15 mouse cellular contexts compared by ENCODE assay signal in the genomic region with DNA sequence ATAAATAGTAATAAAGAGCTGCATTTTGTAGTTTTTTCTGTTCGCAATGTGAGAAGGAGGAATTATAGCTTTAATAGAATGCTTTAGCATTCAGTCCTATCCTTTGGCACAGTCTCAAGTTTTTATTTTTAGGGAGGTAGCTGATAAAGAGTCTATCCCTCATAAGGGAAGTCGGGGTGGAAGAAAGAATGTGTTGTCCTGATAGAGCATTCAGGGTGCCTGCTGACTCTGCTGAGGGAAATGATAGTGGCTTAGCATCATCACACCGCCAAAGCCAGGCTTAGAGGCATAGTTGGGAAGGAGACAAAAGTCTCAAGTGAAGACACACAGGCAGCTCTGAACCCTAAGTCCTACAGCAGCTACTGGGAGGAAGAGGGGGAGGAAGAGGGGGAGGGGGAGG.
DNase-seq lines count a peak whose midpoint lies in the region; ATAC-seq and TF ChIP-seq lines count a peak whose summit lies in the region.
"Had no signal": no experiment of that assay in that cellular context is flagged by ENCODE, and none has a peak within 500 bp of the region (broad histone marks: within the 10 kb centered on the region; RNA-seq: fewer than 3 reads in every experiment).

No protein-coding gene starts in this region.

- TF ChIP-seq POLR2A in lung, adult 2 months (IDR thresholded peaks at IDR 0.05; ENCODE audit: borderline replicate concordance, extremely low read depth, low read depth, low read length), result no peak

- TF ChIP-seq CTCF in lung, embryonic 14.5 days (IDR thresholded peaks at IDR 0.05; ENCODE audit: low read depth), result no peak
- no peak for TF ChIP-seq CTCF in lung, adult 2 months (IDR thresholded peaks at IDR 0.05; ENCODE audit: insufficient read depth, low read length)

- H3K9ac ChIP-seq in lung, embryonic 14.5 days, result no peak overlapping the region
- H3K9ac ChIP-seq in heart, embryonic 12.5 days, result no peak overlapping the region
- H3K9ac ChIP-seq in liver, embryonic 12.5 days, result no peak overlapping the region
- H3K9ac ChIP-seq in kidney, embryonic 15.5 days, result no peak overlapping the region
- H3K9ac ChIP-seq in midbrain, embryonic 11.5 days (ENCODE audit: low read length), result no peak overlapping the region
- H3K9ac ChIP-seq: neural tube, embryonic 15.5 days had no signal

- 60% methylated on average over 3 of the region's 3 CpGs for WGBS in lung, embryonic 14.5 days
- 69% methylated on average over 3 of the region's 3 CpGs for WGBS in lung, adult 2 months
- WGBS in heart, embryonic 12.5 days, result 28% methylated on average over 3 of the region's 3 CpGs
- 31% methylated on average over 3 of the region's 3 CpGs for WGBS in liver, embryonic 12.5 days (ENCODE audit: insufficient replicate concordance)
- 74% methylated on average over 3 of the region's 3 CpGs for WGBS in kidney, embryonic 15.5 days
- 86% methylated on average over 3 of the region's 3 CpGs for WGBS in midbrain, embryonic 11.5 days

- H3K4me2 ChIP-seq in lung, embryonic 14.5 days, result no peak overlapping the region
- H3K4me2 ChIP-seq in heart, embryonic 12.5 days, result peak overlapping the region; percentile 49
- H3K4me2 ChIP-seq in liver, embryonic 12.5 days, result peak overlapping the region; percentile 27
- no peak overlapping the region for H3K4me2 ChIP-seq in kidney, embryonic 15.5 days
- no peak overlapping the region for H3K4me2 ChIP-seq in midbrain, embryonic 11.5 days
- H3K4me2 ChIP-seq: neural tube, embryonic 15.5 days had no signal

- DNase-seq in lung, embryonic 14.5 days, result peak; percentile 34
- DNase-seq in lung, adult 2 months, result no peak
- DNase-seq in right cerebral cortex, postnatal 4 days, result no peak
- DNase-seq in midbrain, embryonic 11.5 days (ENCODE audit: low spot score, missing footprints), result no peak
- DNase-seq: B cell, adult 2 months; cerebellum, adult 9-10 months; kidney, adult 9 months; thymus, postnatal 25 days had no signal

- H3K9me3 ChIP-seq in lung, embryonic 14.5 days (ENCODE audit: low read depth, low read length), result no peaks in the 10 kb centered on the region
- 0 out of 2 replicates have a peak, but pooled peaks cover under 1% of the 10 kb centered on the region for H3K9me3 ChIP-seq in heart, embryonic 12.5 days (replicated peaks)
- no peaks in the 10 kb centered on the region for H3K9me3 ChIP-seq in liver, embryonic 12.5 days (replicated peaks)
- no peaks in the 10 kb centered on the region for H3K9me3 ChIP-seq in kidney, embryonic 15.5 days (replicated peaks)
- H3K9me3 ChIP-seq in midbrain, embryonic 11.5 days (ENCODE audit: control insufficient read depth, low read length), result no peaks in the 10 kb centered on the region
- H3K9me3 ChIP-seq: neural tube, embryonic 15.5 days had no signal

- ATAC-seq in lung, embryonic 14.5 days (ENCODE audit: insufficient read depth), result no peak
- ATAC-seq in heart, embryonic 12.5 days (ENCODE audit: insufficient number of reproducible peaks, low FRiP score), result no peak; the same call in 1 of the 2 replicates
- peak; percentile 75 for ATAC-seq in liver, embryonic 12.5 days
- no peak for ATAC-seq in kidney, embryonic 15.5 days (replicated peaks; ENCODE audit: low FRiP score)
- ATAC-seq in midbrain, embryonic 11.5 days (ENCODE audit: low FRiP score), result no peak
- ATAC-seq: forebrain, embryonic 14.5 days; lung, postnatal 0 days had no signal

- no peaks in the 10 kb centered on the region for H3K4me1 ChIP-seq in lung, embryonic 14.5 days (ENCODE audit: insufficient read depth)
- H3K4me1 ChIP-seq in lung, adult 2 months (ENCODE audit: control insufficient read depth, insufficient read depth, low read length), result peaks cover 2% of the 10 kb centered on the region; the same call in 1 of the 2 replicates
- H3K4me1 ChIP-seq in heart, embryonic 12.5 days (replicated peaks), result peaks cover 32% of the 10 kb centered on the region
- H3K4me1 ChIP-seq in liver, embryonic 12.5 days, result peaks cover 50% of the 10 kb centered on the region
- H3K4me1 ChIP-seq in kidney, embryonic 15.5 days, result no peaks in the 10 kb centered on the region
- H3K4me1 ChIP-seq in midbrain, embryonic 11.5 days (ENCODE audit: control insufficient read depth, insufficient read depth, low read length), result no peaks in the 10 kb centered on the region
- H3K4me1 ChIP-seq: midbrain, embryonic 10.5 days; neural tube, embryonic 15.5 days had no signal

- no peak overlapping the region for H3K4me3 ChIP-seq in lung, embryonic 14.5 days (ENCODE audit: low read depth, low read length)
- no peak overlapping the region for H3K4me3 ChIP-seq in lung, adult 2 months (replicated peaks; ENCODE audit: extremely low read depth, low read depth, low read length)
- H3K4me3 ChIP-seq in heart, embryonic 12.5 days, result no peak overlapping the region
- no peak overlapping the region for H3K4me3 ChIP-seq in liver, embryonic 12.5 days
- H3K4me3 ChIP-seq in kidney, embryonic 15.5 days (replicated peaks), result no peak overlapping the region
- no peak overlapping the region for H3K4me3 ChIP-seq in midbrain, embryonic 11.5 days (ENCODE audit: low read depth, low read length)
- H3K4me3 ChIP-seq: midbrain, embryonic 10.5 days; neural tube, embryonic 15.5 days had no signal

- H3K27me3 ChIP-seq in lung, embryonic 14.5 days (ENCODE audit: insufficient read depth, low read length), result no peaks in the 10 kb centered on the region
- H3K27me3 ChIP-seq in heart, embryonic 12.5 days (replicated peaks), result no peaks in the 10 kb centered on the region
- H3K27me3 ChIP-seq in liver, embryonic 12.5 days (replicated peaks), result no peaks in the 10 kb centered on the region
- H3K27me3 ChIP-seq in kidney, embryonic 15.5 days, result no peaks in the 10 kb centered on the region
- H3K27me3 ChIP-seq in midbrain, embryonic 11.5 days (ENCODE audit: control insufficient read depth, insufficient read depth, low read length), result no peaks in the 10 kb centered on the region
- H3K27me3 ChIP-seq: neural tube, embryonic 15.5 days had no signal

- no peak overlapping the region for H3K27ac ChIP-seq in lung, embryonic 14.5 days (ENCODE audit: low read depth)
- peak overlapping the region; percentile 87 for H3K27ac ChIP-seq in heart, embryonic 12.5 days (ENCODE audit: poor library complexity, severe bottlenecking)
- peak overlapping the region; percentile 51; the same call in 1 of the 2 replicates for H3K27ac ChIP-seq in liver, embryonic 12.5 days
- no peak overlapping the region for H3K27ac ChIP-seq in kidney, embryonic 15.5 days
- no peak overlapping the region for H3K27ac ChIP-seq in midbrain, embryonic 11.5 days (ENCODE audit: low read depth, low read length)
- H3K27ac ChIP-seq: midbrain, embryonic 10.5 days; neural tube, embryonic 15.5 days had no signal

- H3K36me3 ChIP-seq in lung, embryonic 14.5 days (ENCODE audit: insufficient read depth), result 0 out of 2 replicates have a peak, but pooled peaks cover 4% of the 10 kb centered on the region
- H3K36me3 ChIP-seq in heart, embryonic 12.5 days, result peaks cover 5% of the 10 kb centered on the region
- H3K36me3 ChIP-seq in liver, embryonic 12.5 days, result peaks cover 12% of the 10 kb centered on the region; the same call in 1 of the 2 replicates
- peaks cover 16% of the 10 kb centered on the region for H3K36me3 ChIP-seq in kidney, embryonic 15.5 days
- H3K36me3 ChIP-seq in midbrain, embryonic 11.5 days (ENCODE audit: control insufficient read depth, insufficient read depth, low read length), result no peaks in the 10 kb centered on the region
- H3K36me3 ChIP-seq: neural tube, embryonic 15.5 days had no signal

Comparison
In these comparisons a context has a peak if more than half of its experiments do, and no peak if none do; other contexts are left out.
1. H3K27ac ChIP-seq: peak in heart, embryonic 12.5 days (single experiment) and liver, embryonic 12.5 days (single experiment); none in lung, embryonic 14.5 days (single experiment), kidney, embryonic 15.5 days (single experiment) and midbrain, embryonic 11.5 days (single experiment).
2. H3K4me2 ChIP-seq: peak in heart, embryonic 12.5 days (single experiment) and liver, embryonic 12.5 days (single experiment); none in lung, embryonic 14.5 days (single experiment), kidney, embryonic 15.5 days (single experiment) and midbrain, embryonic 11.5 days (single experiment).